Mouse (Mus musculus) intestine, postnatal 0 days (tissue): Measurements from ENCODE around the gene Bmpr1b. TPM values are rescaled to one million over a fixed set of nuclear protein-coding genes. Genes with fewer than 3 reads are reported as not detected.

Experiments used
- ATAC-seq: fragments of 200-750 bp; cut with Nextera tagmentation; 2 replicates; pipeline ENCODE4 v1.8.0; 2017; ENCODE audit warnings: mild to moderate bottlenecking, moderate TSS enrichment, moderate library complexity
- H3K27ac ChIP-seq: fragments of 300-500 bp; sonication (generic); 2 replicates; pipeline ENCODE4 v1.5.1; 2014; ENCODE audit warnings: mild to moderate bottlenecking, low read depth, low read length, moderate library complexity
- H3K27me3 ChIP-seq: fragments of 300-500 bp; sonication (generic); replicated peaks from 2 replicates; pipeline ENCODE4 v1.6.1; 2014; ENCODE audit warnings: low read length, mixed read lengths; ENCODE audit not compliant: control insufficient read depth, insufficient read depth
- H3K36me3 ChIP-seq: fragments of 300-500 bp; sonication (generic); 2 replicates; pipeline ENCODE4 v1.6.1; 2014; ENCODE audit warnings: mild to moderate bottlenecking, moderate library complexity; ENCODE audit not compliant: control insufficient read depth, insufficient read depth
- H3K4me1 ChIP-seq: fragments of 300-500 bp; sonication (generic); replicated peaks from 2 replicates; pipeline ENCODE4 v1.6.1; 2014; ENCODE audit warnings: antibody characterized with exemption, low read length, mixed read lengths; ENCODE audit not compliant: control insufficient read depth, insufficient read depth
- H3K4me2 ChIP-seq: fragments of 300-500 bp; sonication (generic); replicated peaks from 2 replicates; pipeline ENCODE4 v1.6.1; 2014; ENCODE audit warnings: low read depth, mild to moderate bottlenecking, moderate library complexity
- H3K4me3 ChIP-seq: fragments of 300-500 bp; sonication (generic); 2 replicates; pipeline ENCODE4 v1.5.1; 2014; ENCODE audit warnings: low read depth, low read length
- H3K9ac ChIP-seq: fragments of 300-500 bp; sonication (generic); 2 replicates; pipeline ENCODE4 v1.6.1; 2014; ENCODE audit warnings: mild to moderate bottlenecking, low read depth, low read length
- H3K9me3 ChIP-seq: fragments of 300-500 bp; sonication (generic); 2 replicates; pipeline ENCODE4 v1.6.1; 2016; ENCODE audit warnings: mixed run types; ENCODE audit not compliant: control insufficient read depth
- CTCF ChIP-seq: sonication (generic); IDR thresholded peaks from 2 replicates; pipeline ENCODE4 v1.5.1; 2016; ENCODE audit warnings: low read depth, mild to moderate bottlenecking, control low read depth, antibody characterized with exemption, moderate library complexity
- WGBS: fragments of 180-500 bp; shearing (Covaris S2); extraction: QIAGEN DNeasy Blood & Tissue Kit; methylation state at CpG from one replicate; pipeline ENCODE4 v1.1.7; 2014; 5-methylcytosine and 5-hydroxymethylcytosine counted together
- polyA plus RNA-seq: library from polyadenylated mRNA; unstranded; fragments of >200 nt; fragmentation: Nextera tagmentation; extraction: Ambion mirVana; gene quantifications from 2 replicates; pipeline ENCODE4 v1.2.1, GENCODE M21; 2015

Gene Bmpr1b
- polyA plus RNA-seq, 1 experiment from 2014 or later: 0.33 TPM

DNA sequence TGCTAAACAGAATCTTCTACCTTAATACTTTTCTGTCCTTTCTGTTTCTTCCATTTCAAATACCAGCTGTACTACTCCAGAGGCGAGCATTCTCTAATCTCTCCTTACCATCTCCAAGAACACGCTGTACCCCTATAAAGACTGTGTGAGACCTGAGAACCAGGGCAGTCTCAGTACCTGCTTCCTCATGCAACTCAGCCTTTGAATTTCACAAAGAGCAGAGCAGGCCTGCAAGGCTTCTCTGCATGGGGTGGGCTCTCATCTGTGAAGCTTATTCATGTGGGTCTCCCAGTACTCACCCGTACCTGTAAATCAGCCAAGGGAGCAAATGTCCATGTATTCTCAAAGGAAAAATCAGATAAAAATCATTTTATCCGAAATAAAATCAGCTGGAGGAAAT is 203.0 kb downstream of the Bmpr1b start:
- no peak overlapping the region for H3K27ac ChIP-seq
- H3K4me3 ChIP-seq: no peak overlapping the region
- H3K4me1 ChIP-seq: no peaks in the 10 kb centered on the region
- H3K4me2 ChIP-seq: no peak overlapping the region
- H3K36me3 ChIP-seq: no peaks in the 10 kb centered on the region
- no peak for TF ChIP-seq CTCF
- 71% methylated on average over 4 of the region's 4 CpGs for WGBS
- H3K9me3 ChIP-seq: no peaks in the 10 kb centered on the region
- no peak overlapping the region for H3K9ac ChIP-seq
- no peaks in the 10 kb centered on the region for H3K27me3 ChIP-seq
- no peak for ATAC-seq

DNA sequence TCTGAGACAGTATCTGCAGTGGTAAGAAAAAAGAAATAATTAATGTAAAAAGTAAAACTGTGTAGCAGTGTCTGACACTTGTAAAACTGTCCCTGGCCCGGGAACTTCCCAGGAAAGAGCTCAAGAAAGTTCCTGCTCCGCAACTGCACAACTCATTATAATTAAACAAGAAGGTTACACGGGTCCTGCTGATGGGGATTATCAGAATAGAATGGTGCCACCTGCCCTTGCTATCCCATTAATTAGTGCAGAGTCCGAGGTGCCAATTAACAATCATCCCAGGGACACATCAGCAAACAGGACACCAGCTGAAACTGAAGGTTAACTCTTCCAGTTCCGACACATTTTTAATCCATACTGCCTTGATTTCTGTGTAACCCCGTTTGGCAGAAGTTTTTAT is 216.3 kb downstream of the Bmpr1b start:
- H3K27me3 ChIP-seq: no peaks in the 10 kb centered on the region
- no peak overlapping the region for H3K9ac ChIP-seq
- H3K4me1 ChIP-seq: no peaks in the 10 kb centered on the region
- no peak for ATAC-seq
- no peaks in the 10 kb centered on the region for H3K36me3 ChIP-seq
- no peaks in the 10 kb centered on the region for H3K9me3 ChIP-seq
- no peak overlapping the region for H3K4me2 ChIP-seq
- H3K27ac ChIP-seq: no peak overlapping the region
- 54% methylated on average over 6 of the region's 6 CpGs for WGBS
- H3K4me3 ChIP-seq: no peak overlapping the region
- no peak for TF ChIP-seq CTCF

DNA sequence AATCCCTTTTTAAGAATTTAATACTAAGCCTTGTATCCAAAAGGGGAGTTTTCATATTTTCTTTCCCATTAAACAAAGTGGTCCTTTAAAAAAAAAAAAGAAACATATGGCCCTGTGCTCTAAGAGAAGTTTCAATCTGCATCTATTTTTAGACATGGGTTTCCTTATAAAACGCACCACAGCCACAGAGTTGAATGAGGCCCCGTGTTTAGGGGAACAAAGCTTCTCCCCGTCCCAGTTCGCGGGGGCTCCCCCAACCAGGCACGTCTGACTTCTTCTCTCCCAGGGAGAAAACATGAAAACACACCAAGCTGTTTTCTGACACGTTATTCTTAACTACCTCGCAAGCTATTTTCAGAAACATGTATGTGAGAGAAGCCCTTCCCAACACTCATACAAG is 218.6 kb downstream of the Bmpr1b start:
- H3K9ac ChIP-seq: no peak overlapping the region
- H3K27me3 ChIP-seq: no peaks in the 10 kb centered on the region
- no peak for ATAC-seq
- H3K4me2 ChIP-seq: no peak overlapping the region
- no peaks in the 10 kb centered on the region for H3K4me1 ChIP-seq
- no peak overlapping the region for H3K27ac ChIP-seq
- TF ChIP-seq CTCF: no peak
- 66% methylated on average over 8 of the region's 8 CpGs for WGBS
- no peaks in the 10 kb centered on the region for H3K36me3 ChIP-seq
- no peaks in the 10 kb centered on the region for H3K9me3 ChIP-seq
- no peak overlapping the region for H3K4me3 ChIP-seq

DNA sequence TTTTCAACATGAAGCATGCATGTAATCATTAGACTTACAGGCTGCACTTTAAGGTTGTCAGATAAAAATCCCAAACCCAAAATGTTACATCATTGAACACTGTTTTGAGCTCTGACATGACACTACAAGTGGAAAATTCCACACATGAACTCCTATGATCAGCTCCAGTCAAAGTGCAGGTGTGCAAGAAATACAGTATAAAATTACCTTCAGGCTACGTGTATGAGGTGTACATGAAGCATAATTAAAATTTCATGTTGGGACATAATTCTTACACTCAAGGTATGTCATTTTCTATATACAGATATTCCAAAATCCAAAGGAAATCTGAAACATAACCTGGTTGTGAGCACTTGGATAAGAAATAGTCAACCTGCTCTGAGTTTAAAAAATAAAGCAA is 220.7 kb downstream of the Bmpr1b start:
- H3K27ac ChIP-seq: no peak overlapping the region
- H3K4me2 ChIP-seq: no peak overlapping the region
- no peaks in the 10 kb centered on the region for H3K9me3 ChIP-seq
- no peaks in the 10 kb centered on the region for H3K36me3 ChIP-seq
- TF ChIP-seq CTCF: no peak
- ATAC-seq: no peak
- WGBS: 80% methylated on average over 1 of the region's 1 CpGs
- no peak overlapping the region for H3K9ac ChIP-seq
- no peaks in the 10 kb centered on the region for H3K27me3 ChIP-seq
- no peak overlapping the region for H3K4me3 ChIP-seq
- no peaks in the 10 kb centered on the region for H3K4me1 ChIP-seq

DNA sequence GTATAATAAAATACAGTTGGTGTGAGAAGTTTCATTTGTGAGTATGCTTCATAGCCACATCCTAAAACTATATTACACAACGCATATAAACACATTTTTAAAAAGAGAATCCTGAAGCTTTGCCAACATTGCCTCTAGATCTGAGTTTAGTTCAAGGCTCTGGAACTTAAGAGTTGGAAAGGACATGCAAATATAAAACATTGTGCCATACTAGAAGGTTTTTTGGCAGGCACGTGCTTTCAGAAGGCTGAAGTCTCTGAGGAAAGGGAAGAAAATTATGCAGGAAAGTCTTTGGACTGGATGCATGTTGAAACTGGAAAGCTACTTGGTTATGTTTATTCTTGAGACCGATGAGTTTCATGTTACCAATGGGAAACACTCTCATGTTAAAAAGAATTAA is 221.1 kb downstream of the Bmpr1b start:
- TF ChIP-seq CTCF: no peak
- Histone ChIP-seq H3K4me2 (no peak overlapping the region), H3K4me3 (no peak overlapping the region), H3K27me3 (no peaks in the 10 kb centered on the region), H3K27ac (no peak overlapping the region), H3K9ac (no peak overlapping the region), H3K4me1 (no peaks in the 10 kb centered on the region), H3K9me3 (no peaks in the 10 kb centered on the region), H3K36me3 (no peaks in the 10 kb centered on the region)
- no peak for ATAC-seq
- WGBS: 66% methylated on average over 3 of the region's 3 CpGs

DNA sequence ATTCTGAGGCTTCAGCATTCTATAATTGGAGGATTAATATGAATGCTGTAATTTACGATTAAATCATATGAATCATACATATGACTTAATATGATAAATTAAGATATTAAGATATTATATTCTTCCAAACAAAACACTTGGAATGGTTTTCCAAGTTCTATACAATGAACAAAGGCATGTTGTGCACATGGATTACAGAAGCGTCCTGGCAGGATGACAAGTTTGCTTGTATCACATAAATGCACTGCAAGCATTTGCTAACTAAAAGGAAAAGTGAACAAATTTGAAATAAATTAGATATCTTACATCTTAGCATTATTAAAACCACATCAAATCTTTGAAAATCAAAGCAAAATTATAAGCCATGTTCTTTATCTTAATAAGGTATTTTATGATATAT is 222.4 kb downstream of the Bmpr1b start:
- Histone ChIP-seq H3K27ac (no peak overlapping the region), H3K9me3 (no peaks in the 10 kb centered on the region), H3K4me2 (no peak overlapping the region), H3K27me3 (no peaks in the 10 kb centered on the region), H3K4me1 (no peaks in the 10 kb centered on the region), H3K9ac (no peak overlapping the region), H3K4me3 (no peak overlapping the region), H3K36me3 (no peaks in the 10 kb centered on the region)
- no peak for TF ChIP-seq CTCF
- WGBS: 82% methylated on average over 2 of the region's 2 CpGs
- ATAC-seq: no peak

DNA sequence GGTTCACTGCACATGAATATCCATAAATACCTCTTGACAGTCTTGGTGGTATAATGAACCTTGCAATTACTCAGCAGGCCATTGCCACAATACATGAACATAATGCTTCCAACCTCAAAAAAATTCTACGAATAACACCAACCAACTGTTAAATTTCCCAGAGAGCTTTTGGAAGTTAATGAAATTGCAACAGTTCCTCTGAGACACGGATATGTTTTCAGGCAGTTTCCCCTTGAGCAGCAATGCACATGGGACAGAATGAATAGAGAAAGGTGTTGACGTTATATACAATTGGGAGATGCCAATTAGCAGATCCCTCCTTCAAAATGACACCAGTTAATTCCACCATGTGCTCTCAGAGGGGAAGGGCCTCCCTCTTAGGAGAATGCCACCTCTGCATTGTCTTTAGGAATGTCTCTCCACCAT is 225.9 kb downstream of the Bmpr1b start:
- no peak overlapping the region for H3K4me2 ChIP-seq

More for the DNA sequence above, 225.9 kb downstream of the Bmpr1b start:
- Histone ChIP-seq H3K4me3 (no peak overlapping the region), H3K4me1 (no peaks in the 10 kb centered on the region), H3K9me3 (no peaks in the 10 kb centered on the region), H3K27me3 (no peaks in the 10 kb centered on the region), H3K9ac (no peak overlapping the region), H3K27ac (no peak overlapping the region), H3K36me3 (no peaks in the 10 kb centered on the region)
- TF ChIP-seq CTCF: no peak
- ATAC-seq: no peak
- 84% methylated on average over 3 of the region's 3 CpGs for WGBS
